Comparison of ENCODE assay signal across 11 mouse cellular contexts in genomic region chr8:45110064-45110812, GRCm38 (mm10). TPM values are rescaled to one million over a fixed set of nuclear protein-coding genes. Genes with fewer than 3 reads are reported as not detected.
A peak's percentile ranks its signal among the peaks of the same experiment; 100 is the strongest.
DNase-seq lines count a peak whose midpoint lies in the region; ATAC-seq and TF ChIP-seq lines count a peak whose summit lies in the region.
"Had no signal": no experiment of that assay in that cellular context is flagged by ENCODE, and none has a peak within 500 bp of the region (broad histone marks: within the 10 kb centered on the region; RNA-seq: fewer than 3 reads in every experiment).

No protein-coding gene starts in this region.

- no peaks in the 10 kb centered on the region for H3K36me3 ChIP-seq in heart, embryonic 14.5 days (ENCODE audit: control insufficient read depth, insufficient read depth, low read length)
- H3K36me3 ChIP-seq in hindbrain, embryonic 14.5 days (replicated peaks; ENCODE audit: control insufficient read depth, insufficient read depth): no peaks in the 10 kb centered on the region
- H3K36me3 ChIP-seq in midbrain, embryonic 13.5 days: no peaks in the 10 kb centered on the region

- no peak for ATAC-seq in heart, embryonic 14.5 days (ENCODE audit: insufficient number of reproducible peaks, insufficient read depth, low FRiP score, low read depth)
- peak; percentile 77 for ATAC-seq in hindbrain, embryonic 14.5 days (ENCODE audit: low FRiP score)
- ATAC-seq in midbrain, embryonic 13.5 days: peak; percentile 72

- 0 out of 4 replicates have a peak, but pooled peaks cover 0 to 9% of the 10 kb centered on the region in 2 experiments for H3K4me1 ChIP-seq in heart, embryonic 14.5 days (ENCODE audit: control insufficient read depth in 2 of 2, insufficient read depth in 2 of 2, low read length in 2 of 2)
- peaks cover 17% of the 10 kb centered on the region for H3K4me1 ChIP-seq in hindbrain, embryonic 14.5 days (replicated peaks; ENCODE audit: control insufficient read depth, insufficient read depth, low read length)
- H3K4me1 ChIP-seq in midbrain, embryonic 13.5 days (replicated peaks): peaks cover 18% of the 10 kb centered on the region

- 0 out of 2 replicates have a peak, but pooled peaks cover 6% of the 10 kb centered on the region for H3K27me3 ChIP-seq in heart, embryonic 14.5 days (ENCODE audit: control insufficient read depth, insufficient read depth, low read length)
- H3K27me3 ChIP-seq in hindbrain, embryonic 14.5 days (ENCODE audit: control insufficient read depth, insufficient read depth, low read length): no peaks in the 10 kb centered on the region
- 0 out of 2 replicates have a peak, but pooled peaks cover 4% of the 10 kb centered on the region for H3K27me3 ChIP-seq in midbrain, embryonic 13.5 days

- 6% methylated on average over 16 of the region's 16 CpGs for WGBS in heart, embryonic 14.5 days
- WGBS in hindbrain, embryonic 14.5 days: 17% methylated on average over 16 of the region's 16 CpGs
- WGBS in midbrain, embryonic 13.5 days: 9% methylated on average over 16 of the region's 16 CpGs

- no peak for TF ChIP-seq CTCF in brain, embryonic 14.5 days (IDR thresholded peaks at IDR 0.05; ENCODE audit: borderline replicate concordance, extremely low read depth, insufficient read depth, insufficient read length)

- intact Hi-C loops in heart, postnatal 10 days (cut with DNase I): no loop called here

- peak overlapping the region; percentile 30 to 34 for H3K4me3 ChIP-seq in heart, embryonic 14.5 days (ENCODE audit: control insufficient read depth in 1 of 2, insufficient read depth in 1 of 2, low read depth in 1 of 2, low read length in 2 of 2)
- H3K4me3 ChIP-seq in hindbrain, embryonic 14.5 days (replicated peaks; ENCODE audit: low read length): peak overlapping the region; percentile 24
- H3K4me3 ChIP-seq in midbrain, embryonic 13.5 days (replicated peaks): peak overlapping the region; percentile 21

- H3K27ac ChIP-seq in heart, embryonic 14.5 days (replicated peaks in 1 of 2; ENCODE audit: control insufficient read depth in 1 of 2, insufficient read depth in 1 of 2, low read depth in 2 of 2, low read length in 2 of 2): no peak overlapping the region
- H3K27ac ChIP-seq in hindbrain, embryonic 14.5 days: no peak overlapping the region
- H3K27ac ChIP-seq in midbrain, embryonic 13.5 days: no peak overlapping the region

- no peak for TF ChIP-seq POLR2A in brain, embryonic 14.5 days (IDR thresholded peaks at IDR 0.05; ENCODE audit: borderline replicate concordance, extremely low read depth, insufficient read depth, insufficient read length, poor library complexity, severe bottlenecking)

- no peak for DNase-seq in heart, postnatal 10 days
- DNase-seq in brain, embryonic 14.5 days (ENCODE audit: low read depth): peak; percentile 48
- DNase-seq in hindbrain, embryonic 14.5 days (ENCODE audit: low spot score): no peak
- no peak for DNase-seq in right cerebral cortex, postnatal 25 days
- DNase-seq in layer of hippocampus, postnatal 14 days (ENCODE audit: low spot score in 2 of 2): no peak
- DNase-seq in T-cell, adult 2 months (ENCODE audit: low spot score): no peak
- DNase-seq: thymus, adult 18-20 months had no signal

- H3K9ac ChIP-seq in heart, embryonic 14.5 days (ENCODE audit: low read length): no peak overlapping the region
- peak overlapping the region; percentile 22 for H3K9ac ChIP-seq in hindbrain, embryonic 14.5 days
- H3K9ac ChIP-seq in midbrain, embryonic 13.5 days (replicated peaks): no peak overlapping the region; the same call in 1 of the 2 replicates

- H3K4me2 ChIP-seq in heart, embryonic 14.5 days (ENCODE audit: low read length): peak overlapping the region; percentile 63
- H3K4me2 ChIP-seq in hindbrain, embryonic 14.5 days (replicated peaks): peak overlapping the region; percentile 60
- H3K4me2 ChIP-seq in midbrain, embryonic 13.5 days (replicated peaks): peak overlapping the region; percentile 56

- H3K9me3 ChIP-seq in heart, embryonic 14.5 days (ENCODE audit: control insufficient read depth, low read length): no peaks in the 10 kb centered on the region
- H3K9me3 ChIP-seq in hindbrain, embryonic 14.5 days (ENCODE audit: control insufficient read depth, low read length): no peaks in the 10 kb centered on the region
- H3K9me3 ChIP-seq in midbrain, embryonic 13.5 days: no peaks in the 10 kb centered on the region

RNA-seq across cellular contexts. Expression of gene Mtnr1a, which starts 41.3 kb away (rescaled TPM):
- polyA plus RNA-seq in heart, embryonic 14.5 days (2014; fragmentation: Nextera tagmentation; extraction: Ambion mirVana): not detected in 2 replicates
- total RNA-seq in heart, postnatal 10 days (2021): not detected
- 0.34 and 0.41 TPM in 2 replicates for polyA plus RNA-seq in brain, embryonic 14.5 days (2012; rRNA removed)
- 0.44 TPM in 1 of 2 replicates, not detected in the other for polyA plus RNA-seq in hindbrain, embryonic 14.5 days (2014; fragmentation: Nextera tagmentation; extraction: Ambion mirVana)
- 0.45 and 0.62 TPM in 2 replicates for polyA plus RNA-seq in midbrain, embryonic 13.5 days (2015; fragmentation: Nextera tagmentation; extraction: Ambion mirVana)
- not detected for total RNA-seq in layer of hippocampus, postnatal 14 days (2021)
- total RNA-seq: megakaryocyte progenitor cell, adult 5-6 weeks had no signal
- polyA plus RNA-seq: gonadal fat pad, adult 2 months had no signal
